Mouse (Mus musculus) hindbrain, embryonic 13.5 days (tissue): ENCODE results near the gene Slc16a8. TPM values are rescaled to one million over a fixed set of nuclear protein-coding genes. Genes with fewer than 3 reads are reported as not detected.

ENCODE experiments used
- ATAC-seq: fragments of 200-750 bp; cut with Nextera tagmentation; 2 replicates; pipeline ENCODE4 v1.8.0; 2017; ENCODE audit warnings: moderate TSS enrichment; ENCODE audit not compliant: low FRiP score
- H3K27ac ChIP-seq: fragments of 300-500 bp; sonication (generic); 2 replicates; pipeline ENCODE4 v1.5.1; 2015; ENCODE audit warnings: inconsistent platforms, mild to moderate bottlenecking, moderate library complexity
- H3K27me3 ChIP-seq: fragments of 300-500 bp; sonication (generic); 2 replicates; pipeline ENCODE4 v1.6.1; 2015; ENCODE audit warnings: mild to moderate bottlenecking, inconsistent platforms
- H3K36me3 ChIP-seq: fragments of 300-500 bp; sonication (generic); 2 replicates; pipeline ENCODE4 v1.6.1; 2015; ENCODE audit warnings: mild to moderate bottlenecking, inconsistent platforms
- H3K4me1 ChIP-seq: fragments of 300-500 bp; sonication (generic); replicated peaks from 2 replicates; pipeline ENCODE4 v1.6.1; 2015; ENCODE audit warnings: inconsistent platforms
- H3K4me2 ChIP-seq: fragments of 300-500 bp; sonication (generic); 2 replicates; pipeline ENCODE4 v1.6.1; 2015; ENCODE audit warnings: inconsistent platforms, mild to moderate bottlenecking, moderate library complexity
- H3K4me3 ChIP-seq: fragments of 300-500 bp; sonication (generic); 2 replicates; pipeline ENCODE4 v1.5.1; 2015; ENCODE audit warnings: mild to moderate bottlenecking, inconsistent platforms
- H3K9ac ChIP-seq: fragments of 300-500 bp; sonication (generic); 2 replicates; pipeline ENCODE4 v1.6.1; 2015; ENCODE audit warnings: mild to moderate bottlenecking, inconsistent platforms
- H3K9me3 ChIP-seq: fragments of 300-500 bp; sonication (generic); 2 replicates; pipeline ENCODE4 v1.6.1; 2016; ENCODE audit warnings: inconsistent platforms
- WGBS: fragments of 180-500 bp; shearing (Covaris S2); methylation state at CpG from one replicate; pipeline ENCODE4 v1.1.7; 2015; 5-methylcytosine and 5-hydroxymethylcytosine counted together
- polyA plus RNA-seq: library from polyadenylated mRNA; unstranded; fragments of >200 nt; fragmentation: Nextera tagmentation; extraction: Ambion mirVana; gene quantifications from 2 replicates; pipeline ENCODE4 v1.2.1, GENCODE M21; 2015

Slc16a8 gene
- polyA plus RNA-seq, 1 experiment from 2014 or later = 0.86 TPM

GRCm38 (mm10) chr15:79261757-79262156 lies 7.2 kb upstream of the Slc16a8 start:
- Histone ChIP-seq H3K4me2 (peak overlapping the region; percentile 95), H3K9ac (peak overlapping the region; percentile 76), H3K9me3 (no peaks in the 10 kb centered on the region), H3K36me3 (no peaks in the 10 kb centered on the region), H3K4me3 (peak overlapping the region; percentile 58), H3K27ac (no peak overlapping the region), H3K4me1 (peaks cover 20% of the 10 kb centered on the region), H3K27me3 (peaks cover 75% of the 10 kb centered on the region)
- ATAC-seq = peak; percentile 53; the same call in 1 of the 2 replicates
- WGBS = under 1% methylated on average over 27 of the region's 28 CpGs

DNA sequence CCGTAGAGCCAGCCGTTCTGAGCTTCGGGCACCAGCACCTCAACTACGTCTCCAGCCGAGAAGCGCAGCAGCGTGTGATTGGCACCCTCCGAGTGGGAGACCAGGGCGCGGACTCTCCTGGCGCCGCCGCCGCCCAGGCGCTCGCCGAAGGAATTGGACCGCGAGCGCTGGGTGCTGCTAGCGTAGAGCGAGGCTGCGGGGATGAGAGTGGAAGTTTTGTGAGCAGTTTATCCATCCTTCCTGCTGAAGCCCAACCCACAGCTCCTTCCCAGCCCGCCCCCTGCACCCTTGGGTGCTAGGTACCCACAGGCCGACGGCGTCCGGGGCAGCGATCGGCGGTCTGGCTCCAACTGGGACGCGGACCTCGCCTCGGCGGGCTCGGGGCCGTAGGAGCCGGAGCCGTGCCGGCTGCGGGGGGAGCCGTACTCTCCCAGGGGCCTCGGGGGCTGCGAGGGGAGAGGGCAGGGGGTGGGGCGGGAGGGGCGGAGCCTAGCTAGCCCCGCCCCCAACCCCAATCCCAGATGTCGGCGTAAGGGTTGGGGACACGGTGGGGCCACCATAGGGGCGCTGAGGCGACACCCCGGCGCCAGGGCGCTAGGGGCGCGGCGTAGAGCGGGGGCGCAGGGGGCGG lies 6.6 kb upstream of the Slc16a8 start:
- Histone ChIP-seq H3K4me1 (peaks cover 20% of the 10 kb centered on the region), H3K4me3 (peak overlapping the region; percentile 58), H3K36me3 (no peaks in the 10 kb centered on the region), H3K9me3 (no peaks in the 10 kb centered on the region), H3K27me3 (peaks cover 74% of the 10 kb centered on the region), H3K4me2 (peak overlapping the region; percentile 95), H3K9ac (peak overlapping the region; percentile 76), H3K27ac (no peak overlapping the region)
- WGBS = 2% methylated on average over 40 of the region's 62 CpGs
- peak; percentile 60 for ATAC-seq

DNA sequence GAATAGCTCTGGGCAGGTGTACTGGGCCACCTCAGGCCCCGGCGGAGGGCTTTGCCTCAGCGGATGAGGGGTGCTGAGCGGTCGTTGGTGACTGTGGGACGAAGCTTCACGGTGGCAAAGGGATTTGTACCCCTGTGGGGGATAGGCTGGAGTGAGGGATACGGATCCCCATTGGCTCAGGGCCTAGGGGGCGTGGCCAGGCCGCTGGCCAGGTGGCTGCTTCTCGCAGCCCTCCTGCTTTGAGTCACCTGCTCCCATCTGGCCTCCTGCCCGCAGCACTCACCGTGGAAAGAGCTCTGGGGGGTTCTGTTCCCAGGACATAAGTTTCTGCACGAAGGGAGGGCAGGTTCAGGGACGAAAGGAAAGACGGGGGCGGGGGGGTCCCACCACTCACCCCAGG lies 4.0 kb upstream of the Slc16a8 start:
- H3K4me1 ChIP-seq = peaks cover 20% of the 10 kb centered on the region
- H3K4me3 ChIP-seq = no peak overlapping the region
- no peaks in the 10 kb centered on the region for H3K9me3 ChIP-seq
- H3K27ac ChIP-seq = no peak overlapping the region
- no peak overlapping the region for H3K9ac ChIP-seq
- no peak for ATAC-seq
- H3K4me2 ChIP-seq = no peak overlapping the region
- H3K36me3 ChIP-seq = no peaks in the 10 kb centered on the region
- H3K27me3 ChIP-seq = peaks cover 75% of the 10 kb centered on the region
- WGBS = 31% methylated on average over 17 of the region's 17 CpGs

- Histone ChIP-seq H3K27me3 (peaks cover 56% of the 10 kb centered on the region), H3K4me2 (peak overlapping the region; percentile 68), H3K4me1 (peaks cover 14% of the 10 kb centered on the region), H3K36me3 (peaks cover 25% of the 10 kb centered on the region), H3K4me3 (peak overlapping the region; percentile 41), H3K9ac (peak overlapping the region; percentile 73), H3K9me3 (no peaks in the 10 kb centered on the region), H3K27ac (no peak overlapping the region)
- no peak for ATAC-seq
- 29% methylated on average over 24 of the region's 24 CpGs for WGBS
These were observed 2.0 kb downstream of the Slc16a8 start for GRCm38 (mm10) chr15:79252580-79252979.

- peak overlapping the region; percentile 68 for H3K4me2 ChIP-seq
- H3K27ac ChIP-seq = no peak overlapping the region
- 4% methylated on average over 61 of the region's 61 CpGs for WGBS
- ATAC-seq = peak; percentile 63; the same call in 1 of the 2 replicates
- peak overlapping the region; percentile 41 for H3K4me3 ChIP-seq
- H3K4me1 ChIP-seq = peaks cover 14% of the 10 kb centered on the region
- peaks cover 29% of the 10 kb centered on the region for H3K36me3 ChIP-seq
- peaks cover 56% of the 10 kb centered on the region for H3K27me3 ChIP-seq
- peak overlapping the region; percentile 73 for H3K9ac ChIP-seq
- H3K9me3 ChIP-seq = no peaks in the 10 kb centered on the region
These were observed 2.6 kb downstream of the Slc16a8 start for GRCm38 (mm10) chr15:79251781-79252491.

DNA sequence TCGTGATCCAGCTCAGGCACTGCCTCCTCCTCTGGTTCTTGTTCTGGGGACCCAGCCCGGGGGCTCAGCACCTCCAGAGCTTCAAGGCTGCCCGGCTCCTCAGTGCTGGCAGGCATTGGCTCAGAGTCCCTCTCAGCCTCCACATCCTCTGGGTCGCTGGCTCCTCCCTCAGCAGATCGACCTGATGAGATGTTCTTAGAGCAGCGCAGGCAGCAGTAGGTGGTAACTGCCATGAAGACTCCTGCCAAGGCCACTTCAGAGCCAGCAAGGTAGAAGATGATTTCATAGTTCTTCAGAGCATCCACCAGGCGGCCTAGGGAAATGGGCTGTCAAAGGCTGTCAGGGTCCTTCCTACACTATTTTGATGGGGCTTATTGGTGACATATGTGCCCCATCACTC lies 3.4 kb downstream of the Slc16a8 start:
- H3K4me2 ChIP-seq = no peak overlapping the region
- H3K4me1 ChIP-seq = peaks cover 14% of the 10 kb centered on the region
- 0 out of 2 replicates have a peak, but pooled peaks have one; percentile 2 for ATAC-seq
- 51% methylated on average over 7 of the region's 7 CpGs for WGBS
- H3K36me3 ChIP-seq = peaks cover 37% of the 10 kb centered on the region
- no peaks in the 10 kb centered on the region for H3K9me3 ChIP-seq
- no peak overlapping the region for H3K4me3 ChIP-seq
- H3K27me3 ChIP-seq = peaks cover 56% of the 10 kb centered on the region
- no peak overlapping the region for H3K27ac ChIP-seq
- no peak overlapping the region for H3K9ac ChIP-seq

DNA sequence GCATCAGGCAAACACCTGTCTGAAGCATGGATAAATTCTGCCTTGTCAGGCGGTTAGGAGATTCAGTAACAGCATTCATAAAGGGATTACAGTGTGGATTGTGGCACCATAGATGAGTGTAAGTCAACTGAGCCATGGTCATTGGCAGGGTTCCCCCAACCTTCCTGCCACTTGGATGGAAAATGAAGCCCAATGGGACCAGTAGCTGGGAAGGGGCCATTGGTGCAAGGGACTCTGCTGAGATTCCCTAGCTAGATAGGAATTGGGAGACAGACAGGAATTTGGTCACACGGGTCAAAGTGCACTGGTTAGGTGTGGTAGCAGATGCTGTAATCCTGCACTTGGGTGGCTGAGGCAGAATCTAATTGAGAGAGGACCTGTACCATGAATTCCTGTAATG lies 4.3 kb downstream of the Slc16a8 start:
- Histone ChIP-seq H3K4me3 (no peak overlapping the region), H3K9ac (no peak overlapping the region), H3K27ac (no peak overlapping the region), H3K27me3 (peaks cover 53% of the 10 kb centered on the region), H3K36me3 (peaks cover 46% of the 10 kb centered on the region), H3K9me3 (no peaks in the 10 kb centered on the region), H3K4me2 (no peak overlapping the region), H3K4me1 (peaks cover 14% of the 10 kb centered on the region)
- 86% methylated on average over 2 of the region's 2 CpGs for WGBS
- ATAC-seq = no peak

DNA sequence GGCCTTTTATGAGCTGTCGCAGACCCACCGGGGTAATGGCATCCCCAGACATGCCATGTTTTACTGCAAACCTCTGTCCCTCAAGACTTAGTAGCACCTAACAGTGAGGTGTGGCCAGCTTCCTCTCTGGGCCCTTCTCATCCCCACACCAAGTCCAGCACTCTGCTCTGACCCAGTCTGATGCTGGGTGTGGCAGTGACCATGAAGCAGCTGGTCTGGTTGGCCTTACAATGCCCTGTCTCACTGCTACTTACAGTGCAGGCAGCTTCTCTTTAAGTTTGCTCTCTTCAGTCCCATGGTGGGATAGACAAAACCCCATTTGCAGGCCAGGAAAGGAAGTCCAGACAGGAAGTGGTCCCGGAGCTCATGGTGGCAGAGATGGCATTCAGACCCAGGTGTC lies 9.2 kb downstream of the Slc16a8 start:
- no peaks in the 10 kb centered on the region for H3K9me3 ChIP-seq
- peaks cover 5% of the 10 kb centered on the region for H3K4me1 ChIP-seq
- ATAC-seq = no peak
- no peak overlapping the region for H3K27ac ChIP-seq
- H3K27me3 ChIP-seq = peaks cover 5% of the 10 kb centered on the region
- 92% methylated on average over 3 of the region's 3 CpGs for WGBS
- no peak overlapping the region for H3K4me2 ChIP-seq
- H3K36me3 ChIP-seq = peaks cover 83% of the 10 kb centered on the region
- H3K9ac ChIP-seq = peak overlapping the region; percentile 3; the same call in 1 of the 2 replicates
- H3K4me3 ChIP-seq = no peak overlapping the region

GRCm38 (mm10) chr15:79244071-79244893 lies 10.3 kb downstream of the Slc16a8 start:
- WGBS = 73% methylated on average over 7 of the region's 7 CpGs

DNA sequence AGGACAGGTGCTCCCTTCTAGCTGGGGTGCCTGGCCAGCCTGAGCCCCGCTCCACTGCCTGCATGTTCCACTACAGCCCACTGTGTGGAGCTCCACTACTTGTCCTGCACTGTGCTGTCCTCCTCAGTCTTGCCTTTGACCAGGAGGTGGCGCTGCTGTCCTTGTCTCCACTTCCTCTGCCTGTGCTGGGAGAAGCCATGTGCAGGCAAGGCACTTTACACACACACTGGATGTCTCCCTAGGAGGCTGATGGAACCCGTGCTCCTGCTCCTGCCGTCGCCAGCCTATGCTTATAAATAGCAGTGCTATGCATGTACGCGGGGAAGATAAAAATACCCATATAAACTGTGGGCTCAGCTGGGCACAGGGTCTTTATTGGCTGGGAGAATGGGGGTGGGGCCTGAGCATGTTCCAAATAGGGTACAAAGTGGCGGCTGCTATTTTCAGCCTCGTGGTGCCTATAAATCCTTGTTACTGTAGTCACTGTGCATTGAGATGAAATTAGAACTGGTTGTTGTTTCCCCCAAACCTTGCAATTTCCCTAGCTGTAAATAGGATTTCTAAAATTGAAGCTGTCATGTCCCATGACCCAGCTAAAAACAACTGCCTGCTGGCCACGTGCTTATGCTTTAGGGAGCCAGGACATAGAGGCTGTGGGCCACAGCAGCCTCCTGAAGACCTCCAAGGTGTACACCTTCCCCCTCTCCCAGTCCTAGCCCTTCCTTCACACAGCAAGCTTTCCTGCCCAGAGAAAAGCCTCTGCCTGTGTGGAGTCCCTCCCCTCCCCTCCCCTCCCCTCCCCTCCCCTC lies 11.1 kb downstream of the Slc16a8 start:
- H3K27ac ChIP-seq = peak overlapping the region; percentile 71
- H3K36me3 ChIP-seq = peaks cover 85% of the 10 kb centered on the region
- H3K9me3 ChIP-seq = no peaks in the 10 kb centered on the region
- H3K9ac ChIP-seq = peak overlapping the region; percentile 46; the same call in 1 of the 2 replicates
- no peak overlapping the region for H3K4me3 ChIP-seq
- H3K4me2 ChIP-seq = 0 out of 2 replicates have a peak overlapping the region, but pooled peaks have one; percentile 0
- 22% methylated on average over 10 of the region's 10 CpGs for WGBS
- ATAC-seq = peak; percentile 98
- H3K4me1 ChIP-seq = peaks cover 5% of the 10 kb centered on the region
- H3K27me3 ChIP-seq = no peaks in the 10 kb centered on the region

More at GRCm38 (mm10) chr15:79244071-79244893, 10.3 kb downstream of the Slc16a8 start:
- Histone ChIP-seq H3K36me3 (peaks cover 85% of the 10 kb centered on the region), H3K9me3 (no peaks in the 10 kb centered on the region), H3K27me3 (no peaks in the 10 kb centered on the region), H3K4me2 (no peak overlapping the region), H3K4me1 (peaks cover 5% of the 10 kb centered on the region), H3K4me3 (no peak overlapping the region), H3K9ac (peak overlapping the region; percentile 3; the same call in 1 of the 2 replicates), H3K27ac (no peak overlapping the region)
- no peak for ATAC-seq

DNA sequence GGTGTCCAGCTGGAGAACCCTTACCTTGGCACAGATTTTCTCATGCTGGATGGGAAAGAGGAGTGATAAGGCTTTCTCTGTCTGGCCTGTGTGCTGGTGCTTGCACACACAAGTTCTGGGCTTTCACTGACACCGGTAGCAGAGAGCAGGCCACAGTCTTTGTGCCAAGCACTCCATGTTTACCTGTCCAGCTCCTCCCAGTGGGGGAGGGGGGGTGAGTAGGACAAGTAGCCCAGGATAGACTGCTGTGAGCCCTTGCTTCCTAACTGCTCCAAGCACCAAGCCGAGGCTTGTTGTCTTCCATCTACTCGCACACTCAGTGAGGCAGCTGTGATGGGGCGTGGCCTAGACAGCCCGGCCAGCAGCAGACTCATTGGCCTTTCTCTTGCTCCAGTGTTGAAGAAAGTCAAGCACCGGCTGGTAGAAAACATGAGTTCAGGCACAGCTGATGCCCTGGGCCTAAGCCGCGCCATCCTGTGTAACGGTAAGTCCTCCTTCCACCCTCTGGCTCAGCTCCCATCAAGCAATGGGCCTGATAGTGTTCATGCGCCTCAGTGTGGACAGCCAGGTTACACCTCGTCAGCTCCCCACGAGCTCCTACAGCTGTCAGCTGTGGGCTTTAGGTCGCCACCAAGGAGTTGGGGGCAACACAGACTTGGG lies 11.9 kb downstream of the Slc16a8 start:
- 77% methylated on average over 13 of the region's 13 CpGs for WGBS

More for the DNA sequence above, 11.9 kb downstream of the Slc16a8 start:
- Histone ChIP-seq H3K4me3 (no peak overlapping the region), H3K4me1 (peaks cover 5% of the 10 kb centered on the region), H3K9ac (no peak overlapping the region), H3K36me3 (peaks cover 85% of the 10 kb centered on the region), H3K4me2 (no peak overlapping the region), H3K27ac (peak overlapping the region; percentile 71), H3K9me3 (no peaks in the 10 kb centered on the region), H3K27me3 (no peaks in the 10 kb centered on the region)
- peak; percentile 66 for ATAC-seq
